In the genomic region with DNA sequence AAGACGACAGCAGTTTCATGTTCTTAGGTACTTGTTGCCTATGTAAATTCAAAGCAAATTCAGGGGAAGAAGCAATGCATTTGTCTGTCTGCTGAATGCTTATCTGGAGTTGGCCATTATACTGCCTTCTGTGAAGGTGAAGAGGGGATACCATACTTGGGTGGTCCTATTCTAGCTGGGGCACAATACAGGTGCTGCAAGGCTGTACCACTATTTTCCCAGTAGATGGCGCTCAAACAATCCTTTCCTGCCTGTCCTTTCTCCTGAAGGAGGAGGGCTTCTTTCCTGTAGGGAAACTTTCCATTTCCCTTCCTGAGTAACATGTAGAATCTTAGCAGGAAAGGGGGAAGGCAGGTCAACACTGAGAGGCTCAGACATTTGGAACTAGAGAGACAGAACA, we compare ENCODE assay signal across 10 mouse cellular contexts. TPM values are rescaled to one million over a fixed set of nuclear protein-coding genes. Genes with fewer than 3 reads are reported as not detected.
DNase-seq lines count a peak whose midpoint lies in the region; ATAC-seq and TF ChIP-seq lines count a peak whose summit lies in the region.
"Had no signal": no experiment of that assay in that cellular context is flagged by ENCODE, and none has a peak within 500 bp of the region (broad histone marks: within the 10 kb centered on the region; RNA-seq: fewer than 3 reads in every experiment).

No protein-coding gene starts in this region.

- H3K4me1 ChIP-seq in embryonic facial prominence, embryonic 11.5 days (ENCODE audit: control insufficient read depth, insufficient read depth, low read length) = no peaks in the 10 kb centered on the region
- H3K4me1 ChIP-seq in hindbrain, postnatal 0 days (ENCODE audit: insufficient read depth, low read length) = no peaks in the 10 kb centered on the region
- H3K4me1 ChIP-seq: embryonic facial prominence, embryonic 13.5 days; limb, embryonic 13.5 days had no signal

- no peaks in the 10 kb centered on the region for H3K36me3 ChIP-seq in embryonic facial prominence, embryonic 11.5 days (replicated peaks; ENCODE audit: control insufficient read depth, insufficient read depth, low read depth, low read length)
- H3K36me3 ChIP-seq in hindbrain, postnatal 0 days (ENCODE audit: insufficient read depth, low read length) = no peaks in the 10 kb centered on the region
- H3K36me3 ChIP-seq in splenic B cell, adult 2 months (ENCODE audit: control insufficient read depth, insufficient read depth, low read length, poor library complexity, severe bottlenecking) = no peaks in the 10 kb centered on the region
- H3K36me3 ChIP-seq: embryonic facial prominence, embryonic 13.5 days had no signal

- no peak for ATAC-seq in embryonic facial prominence, embryonic 11.5 days (replicated peaks; ENCODE audit: insufficient number of reproducible peaks, low FRiP score, low TSS enrichment, low read depth)
- peak; percentile 78 for ATAC-seq in hindbrain, postnatal 0 days
- ATAC-seq in megakaryocyte progenitor cell, adult 5-6 weeks (replicated peaks; ENCODE audit: poor library complexity) = peak; percentile 66

- peak; percentile 97 for TF ChIP-seq CTCF in hindbrain, postnatal 0 days (IDR thresholded peaks at IDR 0.05; ENCODE audit: low read depth)

- H3K27me3 ChIP-seq in embryonic facial prominence, embryonic 11.5 days (ENCODE audit: control insufficient read depth, insufficient read depth, low read length) = no peaks in the 10 kb centered on the region
- no peaks in the 10 kb centered on the region for H3K27me3 ChIP-seq in hindbrain, postnatal 0 days (ENCODE audit: insufficient read depth, low read length)
- H3K27me3 ChIP-seq in splenic B cell, adult 2 months (ENCODE audit: control insufficient read depth, insufficient read depth, low read length, poor library complexity, severe bottlenecking) = no peaks in the 10 kb centered on the region
- H3K27me3 ChIP-seq: embryonic facial prominence, embryonic 13.5 days had no signal

- peak; percentile 49 for DNase-seq in layer of hippocampus, adult 11-12 months (ENCODE audit: low spot score)
- no peak for DNase-seq in layer of hippocampus, adult 9-11 months
- peak; percentile 49 for DNase-seq in ZHBTc4 (ENCODE audit: low read depth, low spot score)
- peak; percentile 76 for DNase-seq in embryonic facial prominence, embryonic 11.5 days (ENCODE audit: low spot score)
- DNase-seq in hindbrain, postnatal 0 days (ENCODE audit: low spot score) = peak; percentile 81
- peak; percentile 34 for DNase-seq in splenic B cell, adult 2 months (ENCODE audit: low read depth, low spot score)
- no peak for DNase-seq in spleen, postnatal 4 days (ENCODE audit: low spot score in 2 of 2)

- H3K4me3 ChIP-seq in embryonic facial prominence, embryonic 11.5 days (ENCODE audit: low read depth, low read length) = no peak overlapping the region
- no peak overlapping the region for H3K4me3 ChIP-seq in hindbrain, postnatal 0 days (ENCODE audit: low read length)
- H3K4me3 ChIP-seq: embryonic facial prominence, embryonic 13.5 days; limb, embryonic 13.5 days had no signal

- WGBS in embryonic facial prominence, embryonic 11.5 days = 36% methylated on average over 2 of the region's 2 CpGs
- WGBS in hindbrain, postnatal 0 days = 39% methylated on average over 2 of the region's 2 CpGs

- H3K9me3 ChIP-seq in embryonic facial prominence, embryonic 11.5 days (replicated peaks; ENCODE audit: control insufficient read depth, low read length) = no peaks in the 10 kb centered on the region
- H3K9me3 ChIP-seq in hindbrain, postnatal 0 days (ENCODE audit: low read length) = no peaks in the 10 kb centered on the region
- H3K9me3 ChIP-seq: embryonic facial prominence, embryonic 13.5 days; limb, embryonic 13.5 days had no signal

- no peak overlapping the region for H3K4me2 ChIP-seq in embryonic facial prominence, embryonic 11.5 days (ENCODE audit: low read depth, low read length)
- H3K4me2 ChIP-seq in hindbrain, postnatal 0 days (ENCODE audit: low read depth, low read length) = no peak overlapping the region
- H3K4me2 ChIP-seq: embryonic facial prominence, embryonic 13.5 days; limb, embryonic 13.5 days had no signal

- no peak overlapping the region for H3K9ac ChIP-seq in embryonic facial prominence, embryonic 11.5 days (replicated peaks; ENCODE audit: low read length)
- H3K9ac ChIP-seq in hindbrain, postnatal 0 days (replicated peaks; ENCODE audit: low read length) = no peak overlapping the region
- H3K9ac ChIP-seq: embryonic facial prominence, embryonic 13.5 days; limb, embryonic 13.5 days had no signal

- H3K27ac ChIP-seq in embryonic facial prominence, embryonic 11.5 days (replicated peaks; ENCODE audit: low read depth, low read length) = no peak overlapping the region
- no peak overlapping the region for H3K27ac ChIP-seq in hindbrain, postnatal 0 days
- H3K27ac ChIP-seq: embryonic facial prominence, embryonic 13.5 days; limb, embryonic 13.5 days had no signal

RNA-seq across cellular contexts. Expression of gene Pamr1, which starts 40.2 kb away (rescaled TPM):
- polyA plus RNA-seq in embryonic facial prominence, embryonic 11.5 days (2014; fragmentation: Nextera tagmentation; extraction: Ambion mirVana) = 1.6 and 3.0 TPM in 2 replicates
- 13.2 and 16.0 TPM in 2 replicates for total RNA-seq in hindbrain, postnatal 0 days (2014; rRNA removed)
- 11.4 and 12.9 TPM in 2 replicates for polyA plus RNA-seq in hindbrain, postnatal 0 days (2015; fragmentation: Nextera tagmentation; extraction: Ambion mirVana)
- not detected in 2 replicates for total RNA-seq in megakaryocyte progenitor cell, adult 5-6 weeks (2015)
- total RNA-seq in megakaryocyte progenitor cell, adult 5-6 weeks (2017) = not detected in 2 replicates

Comparison
In these comparisons a context has a peak if more than half of its experiments do, and no peak if none do; other contexts are left out.
1. DNase-seq: peak in layer of hippocampus, adult 11-12 months (single experiment), ZHBTc4 (single experiment), embryonic facial prominence, embryonic 11.5 days (single experiment), hindbrain, postnatal 0 days (single experiment) and splenic B cell, adult 2 months (single experiment); none in layer of hippocampus, adult 9-11 months (single experiment) and spleen, postnatal 4 days (0 of 2).
2. RNA of gene Pamr1, which starts 40.2 kb away (total RNA-seq): 13.2 to 16.0 TPM in hindbrain, postnatal 0 days; not detected in megakaryocyte progenitor cell, adult 5-6 weeks; every median in the first group is over 10 times any median in the second.